In the genomic region with DNA sequence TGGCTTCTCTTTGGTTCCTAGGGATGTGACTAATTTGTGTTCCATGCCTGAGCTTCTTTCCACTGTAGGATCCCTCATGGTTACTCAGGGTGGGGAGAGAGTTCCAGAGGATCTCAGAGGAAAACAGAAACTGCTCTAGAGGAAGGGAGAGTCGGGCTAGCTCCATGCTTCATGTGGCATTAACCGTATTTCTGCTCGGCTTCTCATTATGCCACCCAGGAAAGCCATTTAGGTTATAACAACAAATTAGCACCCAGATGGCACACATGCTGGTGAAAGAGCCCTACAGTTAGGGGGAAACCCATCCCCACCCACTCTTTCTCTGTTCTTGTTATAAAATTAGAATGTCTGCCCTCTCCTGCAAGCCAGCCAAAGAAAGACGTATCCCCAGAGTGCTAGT, we compare ENCODE assay signal across 17 mouse cellular contexts. TPM values are rescaled to one million over a fixed set of nuclear protein-coding genes. Genes with fewer than 3 reads are reported as not detected.
DNase-seq lines count a peak whose midpoint lies in the region; ATAC-seq and TF ChIP-seq lines count a peak whose summit lies in the region.
"Had no signal": no experiment of that assay in that cellular context is flagged by ENCODE, and none has a peak within 500 bp of the region (broad histone marks: within the 10 kb centered on the region; RNA-seq: fewer than 3 reads in every experiment).

No protein-coding gene starts in this region.

- no peak for TF ChIP-seq POLR2A in brain, embryonic 14.5 days (IDR thresholded peaks at IDR 0.05; ENCODE audit: borderline replicate concordance, extremely low read depth, insufficient read depth, insufficient read length, poor library complexity, severe bottlenecking)

- ATAC-seq in forebrain, postnatal 0 days = 0 out of 2 replicates have a peak, but pooled peaks have one; percentile 12
- ATAC-seq in forebrain, embryonic 11.5 days (replicated peaks; ENCODE audit: low FRiP score) = no peak
- ATAC-seq in liver, embryonic 12.5 days = no peak
- no peak for ATAC-seq in midbrain, embryonic 13.5 days
- ATAC-seq: intestine, embryonic 15.5 days had no signal

- intact Hi-C loops in left cerebral cortex, postnatal 4 days (cut with DNase I) = no loop called here

- no peak overlapping the region; the same call in 1 of the 2 replicates for H3K27ac ChIP-seq in forebrain, postnatal 0 days (ENCODE audit: low read depth, low read length)
- no peak overlapping the region for H3K27ac ChIP-seq in forebrain, embryonic 11.5 days (ENCODE audit: low read depth, low read length)
- no peak overlapping the region for H3K27ac ChIP-seq in liver, embryonic 12.5 days
- H3K27ac ChIP-seq in midbrain, embryonic 13.5 days = no peak overlapping the region
- H3K27ac ChIP-seq: embryonic facial prominence, embryonic 13.5 days; heart, adult 2 months; intestine, embryonic 15.5 days; liver, embryonic 15.5 days; stomach, postnatal 0 days had no signal

- no peak overlapping the region for H3K9ac ChIP-seq in forebrain, postnatal 0 days
- no peak overlapping the region for H3K9ac ChIP-seq in forebrain, embryonic 11.5 days (ENCODE audit: low read length)
- H3K9ac ChIP-seq in liver, embryonic 12.5 days = no peak overlapping the region
- H3K9ac ChIP-seq in midbrain, embryonic 13.5 days (replicated peaks) = no peak overlapping the region
- H3K9ac ChIP-seq: embryonic facial prominence, embryonic 13.5 days; intestine, embryonic 15.5 days; liver, embryonic 15.5 days had no signal

- H3K36me3 ChIP-seq in forebrain, postnatal 0 days (ENCODE audit: insufficient read depth) = no peaks in the 10 kb centered on the region
- H3K36me3 ChIP-seq in forebrain, embryonic 11.5 days (ENCODE audit: control insufficient read depth, insufficient read depth, low read length) = no peaks in the 10 kb centered on the region
- H3K36me3 ChIP-seq in liver, embryonic 12.5 days = no peaks in the 10 kb centered on the region
- H3K36me3 ChIP-seq in midbrain, embryonic 13.5 days = no peaks in the 10 kb centered on the region
- H3K36me3 ChIP-seq: embryonic facial prominence, embryonic 13.5 days; G1E; intestine, embryonic 15.5 days; liver, embryonic 15.5 days had no signal

- DNase-seq in forebrain, postnatal 0 days = no peak
- no peak for DNase-seq in forebrain, embryonic 11.5 days (ENCODE audit: low spot score)
- peak; percentile 9 to 20 for DNase-seq in left cerebral cortex, adult 18-20 months (ENCODE audit: low spot score in 2 of 2)
- DNase-seq in left cerebral cortex, postnatal 4 days = no peak
- DNase-seq in brain, embryonic 14.5 days (ENCODE audit: low read depth) = peak; percentile 61
- DNase-seq in layer of hippocampus, postnatal 36 days = peak; percentile 24 to 41
- DNase-seq: heart, adult 2 months; heart, postnatal 10 days; kidney, postnatal 10 days; lung, postnatal 14 days had no signal

- TF ChIP-seq CTCF in forebrain, postnatal 0 days (IDR thresholded peaks at IDR 0.05; ENCODE audit: low read depth) = no peak
- TF ChIP-seq CTCF in brain, embryonic 14.5 days (IDR thresholded peaks at IDR 0.05; ENCODE audit: borderline replicate concordance, extremely low read depth, insufficient read depth, insufficient read length) = no peak

- H3K4me2 ChIP-seq in forebrain, postnatal 0 days (ENCODE audit: low read depth) = no peak overlapping the region
- no peak overlapping the region for H3K4me2 ChIP-seq in forebrain, embryonic 11.5 days (ENCODE audit: low read depth, low read length, severe bottlenecking)
- H3K4me2 ChIP-seq in liver, embryonic 12.5 days = no peak overlapping the region
- no peak overlapping the region for H3K4me2 ChIP-seq in midbrain, embryonic 13.5 days (replicated peaks)
- H3K4me2 ChIP-seq: embryonic facial prominence, embryonic 13.5 days; intestine, embryonic 15.5 days; liver, embryonic 15.5 days had no signal

- H3K9me3 ChIP-seq in forebrain, postnatal 0 days (ENCODE audit: low read length) = no peaks in the 10 kb centered on the region
- no peaks in the 10 kb centered on the region for H3K9me3 ChIP-seq in forebrain, embryonic 11.5 days (ENCODE audit: control insufficient read depth, low read length)
- H3K9me3 ChIP-seq in liver, embryonic 12.5 days (replicated peaks) = no peaks in the 10 kb centered on the region
- no peaks in the 10 kb centered on the region for H3K9me3 ChIP-seq in midbrain, embryonic 13.5 days
- H3K9me3 ChIP-seq: embryonic facial prominence, embryonic 13.5 days; G1E; intestine, embryonic 15.5 days; liver, embryonic 15.5 days had no signal

- H3K27me3 ChIP-seq in forebrain, postnatal 0 days (ENCODE audit: insufficient read depth, low read length) = no peaks in the 10 kb centered on the region
- H3K27me3 ChIP-seq in forebrain, embryonic 11.5 days (ENCODE audit: control insufficient read depth, insufficient read depth, low read length) = no peaks in the 10 kb centered on the region
- H3K27me3 ChIP-seq in liver, embryonic 12.5 days (replicated peaks) = no peaks in the 10 kb centered on the region
- H3K27me3 ChIP-seq in midbrain, embryonic 13.5 days = no peaks in the 10 kb centered on the region
- H3K27me3 ChIP-seq: embryonic facial prominence, embryonic 13.5 days; intestine, embryonic 15.5 days; liver, embryonic 15.5 days had no signal

- WGBS in forebrain, postnatal 0 days = 28% methylated on average over 4 of the region's 4 CpGs
- 74% methylated on average over 4 of the region's 4 CpGs for WGBS in forebrain, embryonic 11.5 days
- 61% methylated on average over 4 of the region's 4 CpGs for WGBS in liver, embryonic 12.5 days (ENCODE audit: insufficient replicate concordance)
- 72% methylated on average over 4 of the region's 4 CpGs for WGBS in midbrain, embryonic 13.5 days

- H3K4me3 ChIP-seq in forebrain, postnatal 0 days (ENCODE audit: low read depth, low read length) = no peak overlapping the region
- H3K4me3 ChIP-seq in forebrain, embryonic 11.5 days (ENCODE audit: low read depth, low read length) = no peak overlapping the region
- no peak overlapping the region for H3K4me3 ChIP-seq in liver, embryonic 12.5 days
- H3K4me3 ChIP-seq in midbrain, embryonic 13.5 days (replicated peaks) = no peak overlapping the region
- H3K4me3 ChIP-seq: embryonic facial prominence, embryonic 13.5 days; heart, adult 2 months; intestine, embryonic 15.5 days; liver, embryonic 15.5 days had no signal

- H3K4me1 ChIP-seq in forebrain, postnatal 0 days (ENCODE audit: insufficient read depth) = no peaks in the 10 kb centered on the region
- no peaks in the 10 kb centered on the region for H3K4me1 ChIP-seq in forebrain, embryonic 11.5 days (replicated peaks; ENCODE audit: control insufficient read depth, insufficient read depth, low read length)
- H3K4me1 ChIP-seq in liver, embryonic 12.5 days = no peaks in the 10 kb centered on the region
- H3K4me1 ChIP-seq in midbrain, embryonic 13.5 days (replicated peaks) = peaks cover 11% of the 10 kb centered on the region; the same call in 1 of the 2 replicates
- H3K4me1 ChIP-seq: embryonic facial prominence, embryonic 13.5 days; intestine, embryonic 15.5 days; liver, embryonic 15.5 days had no signal

RNA-seq across cellular contexts. Expression of gene Apba1, which starts 36.5 kb away (rescaled TPM):
- 82.6 and 95.2 TPM in 2 replicates for total RNA-seq in forebrain, postnatal 0 days (2014; rRNA removed)
- 7.0 and 10.8 TPM in 2 replicates for polyA plus RNA-seq in forebrain, postnatal 0 days (2015; fragmentation: Nextera tagmentation; extraction: Ambion mirVana)
- polyA plus RNA-seq in forebrain, embryonic 11.5 days (2014; fragmentation: Nextera tagmentation; extraction: Ambion mirVana) = 0.92 and 1.2 TPM in 2 replicates
- 100 to 1,000 TPM; 125 to 137 TPM for total RNA-seq in left cerebral cortex, adult 18-20 months (2021)
- 100 to 1,000 TPM; 177 to 198 TPM for total RNA-seq in left cerebral cortex, postnatal 4 days (2021)
- polyA plus RNA-seq in brain, embryonic 14.5 days (2012; rRNA removed) = 25.6 and 53.4 TPM in 2 replicates
- 100 to 1,000 TPM; 112 to 114 TPM for total RNA-seq in layer of hippocampus, postnatal 36 days (2021)
- polyA plus RNA-seq in liver, embryonic 12.5 days (2016; fragmentation: Nextera tagmentation; extraction: Ambion mirVana) = 0.01 and 0.05 TPM in 2 replicates
- 4.9 and 6.3 TPM in 2 replicates for polyA plus RNA-seq in midbrain, embryonic 13.5 days (2015; fragmentation: Nextera tagmentation; extraction: Ambion mirVana)
- polyA plus RNA-seq: G1E had no signal

Comparison
In these comparisons a context has a peak if more than half of its experiments do, and no peak if none do; other contexts are left out.
1. DNase-seq: peak in left cerebral cortex, adult 18-20 months (2 of 2), brain, embryonic 14.5 days (single experiment) and layer of hippocampus, postnatal 36 days (2 of 2); none in forebrain, postnatal 0 days (single experiment), forebrain, embryonic 11.5 days (single experiment) and left cerebral cortex, postnatal 4 days (single experiment).